Mouse (Mus musculus): ENCODE data around the gene Pcdh19. TPM values are rescaled to one million over a fixed set of nuclear protein-coding genes. Genes with fewer than 3 reads are reported as not detected.
A peak's percentile ranks its signal among the peaks of the same experiment; 100 is the strongest.

Gene Pcdh19
- polyA plus RNA-seq, 1 experiment from 2014 or later, result 14.9 TPM

DNA sequence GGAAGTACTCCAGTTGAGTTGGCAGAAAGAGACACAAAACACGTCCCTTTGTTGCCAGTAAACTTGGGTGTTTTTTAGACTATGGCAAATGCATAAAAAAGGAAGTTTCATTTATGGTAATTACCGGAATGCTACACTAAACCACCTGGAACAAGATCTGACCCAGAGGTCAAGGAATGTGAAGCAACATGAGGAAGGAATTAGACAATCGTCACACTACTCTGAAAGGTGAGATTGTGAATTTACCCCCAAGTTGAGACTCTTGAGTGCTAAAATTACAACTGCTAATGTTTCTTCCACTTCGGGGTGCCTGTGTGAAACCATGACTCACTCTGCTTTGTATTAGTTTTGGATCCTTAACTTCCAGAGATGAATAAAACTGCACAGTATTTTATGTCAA, 33.6 kb downstream of the Pcdh19 start:
- Histone ChIP-seq H3K36me3 (no peaks in the 10 kb centered on the region), H3K9me3 (no peaks in the 10 kb centered on the region), H3K27ac (replicated peaks) (no peak overlapping the region), H3K4me2 (replicated peaks) (no peak overlapping the region), H3K4me1 (peaks cover 6% of the 10 kb centered on the region), H3K4me3 (no peak overlapping the region), H3K27me3 (no peaks in the 10 kb centered on the region), H3K9ac (replicated peaks) (no peak overlapping the region)
- ATAC-seq (replicated peaks), result no peak
- 49% methylated on average over 4 of the region's 4 CpGs for WGBS

DNA sequence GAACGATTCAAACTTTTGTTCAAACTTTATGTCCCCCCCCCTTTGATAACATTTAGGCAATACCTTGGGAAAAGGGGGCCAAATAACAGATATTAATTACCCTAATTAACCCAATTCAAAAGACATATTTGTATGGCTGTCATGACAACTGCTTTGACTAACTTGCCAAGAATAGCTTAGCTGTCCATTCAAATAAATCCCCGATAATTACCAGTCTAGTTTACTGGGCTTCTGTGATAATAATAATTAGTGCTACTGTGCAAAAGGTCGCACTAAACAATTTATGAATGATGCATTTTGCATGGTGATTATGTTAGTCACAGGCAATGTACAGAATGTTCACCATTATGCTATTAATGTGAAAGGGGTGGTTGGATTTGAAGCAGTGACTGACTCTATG, 35.7 kb downstream of the Pcdh19 start:
- Histone ChIP-seq H3K4me3 (no peak overlapping the region), H3K4me1 (peaks cover 6% of the 10 kb centered on the region), H3K4me2 (replicated peaks) (no peak overlapping the region), H3K9ac (replicated peaks) (no peak overlapping the region), H3K36me3 (no peaks in the 10 kb centered on the region), H3K9me3 (no peaks in the 10 kb centered on the region), H3K27me3 (no peaks in the 10 kb centered on the region), H3K27ac (replicated peaks) (no peak overlapping the region)
- 24% methylated on average over 3 of the region's 3 CpGs for WGBS
- ATAC-seq (replicated peaks), result no peak

- WGBS, result 62% methylated on average over 3 of the region's 3 CpGs
- H3K27ac ChIP-seq (replicated peaks), result no peak overlapping the region
- H3K4me3 ChIP-seq, result no peak overlapping the region
- no peak overlapping the region for H3K9ac ChIP-seq (replicated peaks)
- H3K9me3 ChIP-seq, result no peaks in the 10 kb centered on the region
- no peaks in the 10 kb centered on the region for H3K4me1 ChIP-seq
- H3K27me3 ChIP-seq, result no peaks in the 10 kb centered on the region
- H3K4me2 ChIP-seq (replicated peaks), result no peak overlapping the region
- H3K36me3 ChIP-seq, result no peaks in the 10 kb centered on the region
- ATAC-seq (replicated peaks), result no peak
Observed at GRCm38 (mm10) chrX:133650379-133650778, 38.4 kb downstream of the Pcdh19 start.

GRCm38 (mm10) chrX:133647809-133648208, 41.0 kb downstream of the Pcdh19 start:
- no peak overlapping the region for H3K4me2 ChIP-seq (replicated peaks)
- H3K4me1 ChIP-seq, result no peaks in the 10 kb centered on the region
- no peaks in the 10 kb centered on the region for H3K27me3 ChIP-seq
- no peak overlapping the region for H3K27ac ChIP-seq (replicated peaks)
- no peaks in the 10 kb centered on the region for H3K36me3 ChIP-seq
- WGBS, result 23% methylated on average over 2 of the region's 2 CpGs
- H3K4me3 ChIP-seq, result no peak overlapping the region
- no peaks in the 10 kb centered on the region for H3K9me3 ChIP-seq
- ATAC-seq (replicated peaks), result no peak
- no peak overlapping the region for H3K9ac ChIP-seq (replicated peaks)

- H3K9ac ChIP-seq (replicated peaks), result no peak overlapping the region
- H3K4me3 ChIP-seq, result no peak overlapping the region
- no peaks in the 10 kb centered on the region for H3K9me3 ChIP-seq
- no peaks in the 10 kb centered on the region for H3K36me3 ChIP-seq
- no peaks in the 10 kb centered on the region for H3K4me1 ChIP-seq
- ATAC-seq (replicated peaks), result peak; percentile 63; the same call in 1 of the 2 replicates
- H3K27me3 ChIP-seq, result no peaks in the 10 kb centered on the region
- H3K27ac ChIP-seq (replicated peaks), result no peak overlapping the region
- no peak overlapping the region for H3K4me2 ChIP-seq (replicated peaks)
Observed at GRCm38 (mm10) chrX:133639445-133639844, 49.3 kb downstream of the Pcdh19 start.

DNA sequence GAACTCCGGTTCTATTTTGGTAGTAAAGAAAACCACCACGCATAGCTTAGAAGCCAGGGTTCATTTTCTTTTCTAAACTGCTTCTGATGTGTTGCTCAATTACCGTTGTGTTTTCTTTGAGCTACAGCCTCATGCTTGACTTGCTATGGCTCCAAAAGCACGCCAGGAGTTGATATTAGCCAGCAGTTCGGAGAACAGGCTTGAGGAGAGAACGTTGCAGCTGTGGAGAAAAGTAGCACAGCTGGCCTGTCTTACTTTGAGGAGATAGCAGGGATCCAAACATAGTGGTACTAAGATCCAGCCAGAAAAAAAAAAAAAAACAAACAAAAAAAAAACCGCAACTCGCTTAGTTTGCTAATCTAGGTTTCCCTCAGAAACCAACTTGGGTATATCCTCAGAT, 59.2 kb downstream of the Pcdh19 start:
- no peak overlapping the region for H3K27ac ChIP-seq (replicated peaks)
- H3K4me2 ChIP-seq (replicated peaks), result no peak overlapping the region
- WGBS, result 72% methylated on average over 8 of the region's 8 CpGs
- H3K4me1 ChIP-seq, result no peaks in the 10 kb centered on the region
- no peak overlapping the region for H3K9ac ChIP-seq (replicated peaks)
- ATAC-seq (replicated peaks), result no peak
- no peaks in the 10 kb centered on the region for H3K27me3 ChIP-seq
- no peak overlapping the region for H3K4me3 ChIP-seq
- H3K9me3 ChIP-seq, result no peaks in the 10 kb centered on the region
- H3K36me3 ChIP-seq, result no peaks in the 10 kb centered on the region

- WGBS, result 67% methylated on average over 1 of the region's 1 CpGs
- Histone ChIP-seq H3K4me2 (replicated peaks) (no peak overlapping the region), H3K4me1 (no peaks in the 10 kb centered on the region), H3K9me3 (no peaks in the 10 kb centered on the region), H3K27ac (replicated peaks) (no peak overlapping the region), H3K4me3 (no peak overlapping the region), H3K9ac (replicated peaks) (no peak overlapping the region), H3K36me3 (no peaks in the 10 kb centered on the region), H3K27me3 (no peaks in the 10 kb centered on the region)
- no peak for ATAC-seq (replicated peaks)
Observed at GRCm38 (mm10) chrX:133618222-133618621, 70.6 kb downstream of the Pcdh19 start.

DNA sequence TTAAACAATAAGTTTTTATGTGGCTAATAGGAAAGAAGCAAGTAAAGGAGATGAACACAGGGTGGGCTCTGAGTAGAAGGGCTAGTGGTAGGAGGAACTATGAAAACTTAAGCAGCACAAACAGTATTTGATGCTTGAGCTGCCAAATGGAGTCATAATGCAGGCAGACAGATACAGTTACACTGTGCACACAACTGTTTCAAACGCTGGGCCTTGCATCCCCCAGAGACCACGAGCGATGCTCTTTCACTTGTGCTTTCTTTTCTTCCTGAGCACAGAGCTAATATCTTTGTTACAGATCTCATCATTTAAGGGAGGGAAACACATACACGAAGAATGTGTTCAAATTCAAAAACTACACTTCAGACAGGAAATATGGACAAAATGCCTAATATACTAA, 83.0 kb downstream of the Pcdh19 start:
- 49% methylated on average over 4 of the region's 4 CpGs for WGBS

DNA sequence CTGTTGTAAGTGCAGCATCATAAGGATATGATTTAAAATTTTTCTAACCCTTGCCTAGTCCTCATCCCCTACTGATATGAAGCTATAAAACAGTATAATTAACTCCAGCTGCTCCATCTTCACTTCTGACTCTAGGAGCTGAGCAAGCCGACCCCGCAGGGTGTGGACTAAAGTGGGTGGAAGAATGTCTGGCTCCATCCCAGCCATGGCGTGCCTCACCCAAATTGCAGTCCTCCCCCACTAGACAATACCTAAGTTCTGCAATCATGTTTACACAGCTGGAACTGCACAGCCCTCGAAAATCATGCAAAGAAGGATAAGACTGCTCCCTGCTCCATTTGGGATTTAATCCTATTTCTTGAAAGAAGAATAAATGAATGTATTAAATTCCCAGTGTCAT, 84.5 kb downstream of the Pcdh19 start:
- H3K27ac ChIP-seq (replicated peaks), result no peak overlapping the region
- no peak overlapping the region for H3K4me3 ChIP-seq
- no peaks in the 10 kb centered on the region for H3K9me3 ChIP-seq
- H3K36me3 ChIP-seq, result no peaks in the 10 kb centered on the region
- no peaks in the 10 kb centered on the region for H3K27me3 ChIP-seq
- no peak for ATAC-seq (replicated peaks)
- H3K4me1 ChIP-seq, result 0 out of 2 replicates have a peak, but pooled peaks cover 4% of the 10 kb centered on the region
- H3K4me2 ChIP-seq (replicated peaks), result no peak overlapping the region
- H3K9ac ChIP-seq (replicated peaks), result no peak overlapping the region
- 50% methylated on average over 4 of the region's 4 CpGs for WGBS

More for the DNA sequence above, 83.0 kb downstream of the Pcdh19 start:
- H3K27me3 ChIP-seq, result no peaks in the 10 kb centered on the region
- H3K36me3 ChIP-seq, result no peaks in the 10 kb centered on the region
- H3K4me1 ChIP-seq, result 0 out of 2 replicates have a peak, but pooled peaks cover 4% of the 10 kb centered on the region
- no peak overlapping the region for H3K4me3 ChIP-seq
- no peaks in the 10 kb centered on the region for H3K9me3 ChIP-seq
- H3K9ac ChIP-seq (replicated peaks), result no peak overlapping the region
- H3K27ac ChIP-seq (replicated peaks), result no peak overlapping the region
- no peak overlapping the region for H3K4me2 ChIP-seq (replicated peaks)
- no peak for ATAC-seq (replicated peaks)

- no peak overlapping the region for H3K27ac ChIP-seq (replicated peaks)
- 49% methylated on average over 2 of the region's 2 CpGs for WGBS
- 0 out of 2 replicates have a peak, but pooled peaks cover 4% of the 10 kb centered on the region for H3K4me1 ChIP-seq
- H3K9me3 ChIP-seq, result no peaks in the 10 kb centered on the region
- H3K27me3 ChIP-seq, result no peaks in the 10 kb centered on the region
- no peak overlapping the region for H3K4me3 ChIP-seq
- ATAC-seq (replicated peaks), result no peak
- no peaks in the 10 kb centered on the region for H3K36me3 ChIP-seq
- no peak overlapping the region for H3K4me2 ChIP-seq (replicated peaks)
- no peak overlapping the region for H3K9ac ChIP-seq (replicated peaks)
Observed at GRCm38 (mm10) chrX:133602068-133602467, 86.7 kb downstream of the Pcdh19 start.

DNA sequence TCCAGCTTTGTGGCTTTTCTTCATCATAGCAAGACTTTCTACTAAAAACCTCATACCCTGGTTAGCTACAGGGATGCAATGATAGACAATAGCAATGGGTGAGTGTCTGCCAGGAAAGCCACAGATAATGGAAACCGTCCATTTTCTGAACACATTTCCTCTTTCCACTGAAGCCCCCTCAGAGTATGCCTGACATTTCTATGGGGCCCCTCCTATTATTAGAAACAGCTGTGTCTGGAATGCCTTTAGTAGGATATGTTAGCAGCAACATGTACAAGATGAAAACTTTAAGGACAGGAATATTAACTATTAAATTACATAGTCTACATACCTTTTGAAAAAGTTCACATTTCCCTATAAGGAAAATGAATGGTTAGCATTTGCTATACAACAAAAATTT, 87.1 kb downstream of the Pcdh19 start:
- H3K4me2 ChIP-seq (replicated peaks), result no peak overlapping the region
- no peak overlapping the region for H3K27ac ChIP-seq (replicated peaks)
- H3K36me3 ChIP-seq, result no peaks in the 10 kb centered on the region
- WGBS, result 42% methylated on average over 1 of the region's 1 CpGs
- H3K4me3 ChIP-seq, result no peak overlapping the region
- no peaks in the 10 kb centered on the region for H3K9me3 ChIP-seq
- no peak overlapping the region for H3K9ac ChIP-seq (replicated peaks)
- H3K4me1 ChIP-seq, result 0 out of 2 replicates have a peak, but pooled peaks cover 4% of the 10 kb centered on the region
- ATAC-seq (replicated peaks), result no peak
- no peaks in the 10 kb centered on the region for H3K27me3 ChIP-seq

DNA sequence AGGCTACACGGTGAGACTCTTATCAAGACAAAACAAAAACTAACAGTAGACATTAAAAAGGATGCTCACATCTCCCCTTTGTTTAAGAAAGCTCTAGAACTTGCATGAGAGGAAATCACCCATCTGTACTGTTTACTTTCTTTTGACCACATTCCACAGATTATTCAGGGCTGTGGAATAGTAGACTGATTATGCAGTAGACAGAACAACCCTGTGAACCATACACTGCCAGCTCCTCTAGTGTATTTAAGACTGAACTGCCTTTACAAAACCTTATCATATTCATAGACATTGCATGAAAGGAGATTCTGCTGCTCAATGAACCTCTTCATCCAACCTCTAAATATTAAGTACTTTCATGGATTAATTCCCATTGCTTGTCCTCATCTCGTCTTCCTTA, 87.6 kb downstream of the Pcdh19 start:
- ATAC-seq (replicated peaks), result no peak
- H3K4me2 ChIP-seq (replicated peaks), result no peak overlapping the region
- no peak overlapping the region for H3K4me3 ChIP-seq
- H3K9me3 ChIP-seq, result no peaks in the 10 kb centered on the region
- no peaks in the 10 kb centered on the region for H3K36me3 ChIP-seq
- WGBS, result 69% methylated on average over 2 of the region's 2 CpGs
- 0 out of 2 replicates have a peak, but pooled peaks cover 4% of the 10 kb centered on the region for H3K4me1 ChIP-seq
- H3K9ac ChIP-seq (replicated peaks), result no peak overlapping the region
- no peak overlapping the region for H3K27ac ChIP-seq (replicated peaks)
- no peaks in the 10 kb centered on the region for H3K27me3 ChIP-seq

GRCm38 (mm10) chrX:133575601-133576382, 113.0 kb downstream of the Pcdh19 start:
- no peak overlapping the region for H3K9ac ChIP-seq (replicated peaks)
- H3K27me3 ChIP-seq, result no peaks in the 10 kb centered on the region
- no peaks in the 10 kb centered on the region for H3K9me3 ChIP-seq
- H3K27ac ChIP-seq (replicated peaks), result no peak overlapping the region
- no peak overlapping the region for H3K4me2 ChIP-seq (replicated peaks)
- no peak; the same call in 1 of the 2 replicates for ATAC-seq (replicated peaks)
- no peaks in the 10 kb centered on the region for H3K36me3 ChIP-seq
- 22% methylated on average over 4 of the region's 4 CpGs for WGBS
- no peaks in the 10 kb centered on the region for H3K4me1 ChIP-seq
- H3K4me3 ChIP-seq, result no peak overlapping the region
